ENCODE assay signal across 8 mouse cellular contexts in the genomic region with DNA sequence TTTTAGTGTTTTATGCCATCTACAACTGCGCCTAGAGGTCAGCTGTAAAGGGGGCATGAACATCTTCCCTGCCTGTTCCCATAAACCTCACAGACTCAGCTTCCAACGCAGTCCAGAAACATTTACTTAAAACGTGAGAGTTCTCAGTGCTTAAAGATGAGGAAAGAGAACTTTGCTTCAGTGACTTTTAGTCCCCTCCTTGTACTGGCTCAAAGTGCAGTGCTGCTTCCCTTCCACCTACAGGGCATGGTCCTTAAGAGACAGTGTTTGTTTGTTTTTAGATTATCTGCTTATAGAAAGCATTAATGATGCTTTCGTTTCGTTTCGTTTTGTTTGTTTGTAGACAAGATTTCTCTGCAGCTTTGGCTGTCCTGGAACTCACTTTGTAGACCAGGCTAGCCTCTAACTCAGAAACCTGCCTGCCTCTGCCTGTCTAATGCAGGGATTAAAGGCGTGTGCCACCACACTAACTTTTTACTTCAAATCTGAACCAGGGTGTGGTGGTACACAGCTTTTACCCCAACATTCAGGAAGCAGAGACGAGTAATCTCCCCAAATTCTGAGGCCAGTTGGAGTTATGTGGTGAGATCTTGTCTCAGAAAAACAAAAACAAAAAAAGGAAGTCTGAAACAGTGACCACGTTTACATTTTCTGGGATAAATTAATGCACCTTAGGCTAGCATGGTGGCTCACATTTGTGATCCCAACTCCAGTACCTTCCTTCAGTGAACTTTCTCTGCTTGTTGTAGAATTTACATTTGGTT. TPM values are rescaled to one million over a fixed set of nuclear protein-coding genes. Genes with fewer than 3 reads are reported as not detected.
DNase-seq lines count a peak whose midpoint lies in the region; ATAC-seq and TF ChIP-seq lines count a peak whose summit lies in the region.

No protein-coding gene starts in this region.

- 39% methylated on average over 9 of the region's 9 CpGs for WGBS in kidney, adult 2 months
- WGBS in hindbrain, embryonic 16.5 days = 68% methylated on average over 9 of the region's 9 CpGs
- WGBS in midbrain, embryonic 16.5 days = 73% methylated on average over 9 of the region's 9 CpGs

- DNase-seq in kidney, adult 2 months = peak; percentile 47
- no peak for DNase-seq in kidney, postnatal 14 days
- DNase-seq in adipocyte (ENCODE audit: low spot score) = peak; percentile 77
- no peak for DNase-seq in cerebellum, postnatal 14 days
- no peak for DNase-seq in right cerebral cortex, postnatal 25 days

- H3K27me3 ChIP-seq in kidney, adult 2 months (replicated peaks; ENCODE audit: control insufficient read depth, insufficient read depth, low read length) = no peaks in the 10 kb centered on the region
- no peaks in the 10 kb centered on the region for H3K27me3 ChIP-seq in hindbrain, embryonic 16.5 days (replicated peaks; ENCODE audit: control insufficient read depth, insufficient read depth, low read length)
- no peaks in the 10 kb centered on the region for H3K27me3 ChIP-seq in midbrain, embryonic 16.5 days (ENCODE audit: control insufficient read depth, insufficient read depth, low read depth, low read length)

- peaks cover 9% of the 10 kb centered on the region; the same call in 1 of the 2 replicates for H3K4me1 ChIP-seq in kidney, adult 2 months (ENCODE audit: control insufficient read depth, insufficient read depth, low read length)
- H3K4me1 ChIP-seq in hindbrain, embryonic 16.5 days (ENCODE audit: control insufficient read depth, insufficient read depth, low read depth, low read length) = peaks cover 14% of the 10 kb centered on the region
- peaks cover 20% of the 10 kb centered on the region for H3K4me1 ChIP-seq in midbrain, embryonic 16.5 days (ENCODE audit: control insufficient read depth, insufficient read depth, low read length)

- H3K9me3 ChIP-seq in hindbrain, embryonic 16.5 days (ENCODE audit: control insufficient read depth, low read length) = no peaks in the 10 kb centered on the region
- no peaks in the 10 kb centered on the region for H3K9me3 ChIP-seq in midbrain, embryonic 16.5 days (replicated peaks; ENCODE audit: control insufficient read depth, low read length, poor library complexity, severe bottlenecking)

- H3K27ac ChIP-seq in kidney, adult 2 months (ENCODE audit: insufficient read depth, low read depth, low read length) = peak overlapping the region; percentile 67
- H3K27ac ChIP-seq in hindbrain, embryonic 16.5 days (ENCODE audit: low read depth, low read length) = no peak overlapping the region
- H3K27ac ChIP-seq in midbrain, embryonic 16.5 days (ENCODE audit: low read length) = no peak overlapping the region

- ATAC-seq in hindbrain, embryonic 16.5 days = no peak
- no peak for ATAC-seq in midbrain, embryonic 16.5 days
- no peak for ATAC-seq in megakaryocyte-erythroid progenitor cell, adult 5-6 weeks (replicated peaks; ENCODE audit: low FRiP score, low TSS enrichment, poor library complexity, severe bottlenecking)

- H3K9ac ChIP-seq in hindbrain, embryonic 16.5 days (ENCODE audit: low read depth, low read length) = peak overlapping the region; percentile 92
- H3K9ac ChIP-seq in midbrain, embryonic 16.5 days (ENCODE audit: low read depth, low read length) = peak overlapping the region; percentile 88

- TF ChIP-seq CTCF in kidney, adult 2 months (conservative IDR thresholded peaks at IDR 0.05; ENCODE audit: insufficient read depth, insufficient read length, low read depth, low read length) = no peak

- peak overlapping the region; percentile 69 for H3K4me2 ChIP-seq in hindbrain, embryonic 16.5 days (ENCODE audit: low read length)
- H3K4me2 ChIP-seq in midbrain, embryonic 16.5 days (ENCODE audit: low read length) = peak overlapping the region; percentile 92

- H3K36me3 ChIP-seq in kidney, adult 2 months (ENCODE audit: control insufficient read depth, insufficient read depth, low read length) = no peaks in the 10 kb centered on the region
- no peaks in the 10 kb centered on the region for H3K36me3 ChIP-seq in hindbrain, embryonic 16.5 days (ENCODE audit: control insufficient read depth, insufficient read depth, low read length)
- no peaks in the 10 kb centered on the region for H3K36me3 ChIP-seq in midbrain, embryonic 16.5 days (ENCODE audit: control insufficient read depth, insufficient read depth, low read length)

- peak overlapping the region; percentile 99 for H3K4me3 ChIP-seq in kidney, adult 2 months (ENCODE audit: insufficient read depth, low read depth, low read length)
- peak overlapping the region; percentile 85 for H3K4me3 ChIP-seq in hindbrain, embryonic 16.5 days (ENCODE audit: low read length)
- H3K4me3 ChIP-seq in midbrain, embryonic 16.5 days (ENCODE audit: low read depth, low read length) = peak overlapping the region; percentile 80

- TF ChIP-seq POLR2A in kidney, adult 2 months (IDR thresholded peaks at IDR 0.05; ENCODE audit: low read depth, low read length) = no peak

RNA-seq across cellular contexts. Expression of a gene that starts 1.6 kb away (rescaled TPM):
- 8.0 and 10.4 TPM in 2 replicates for polyA plus RNA-seq in kidney, adult 2 months (2012; rRNA removed)
- polyA plus RNA-seq in hindbrain, embryonic 16.5 days (2015; fragmentation: Nextera tagmentation; extraction: Ambion mirVana) = 16.6 and 18.4 TPM in 2 replicates
- 20.5 and 22.4 TPM in 2 replicates for polyA plus RNA-seq in midbrain, embryonic 16.5 days (2015; fragmentation: Nextera tagmentation; extraction: Ambion mirVana)
- total RNA-seq in megakaryocyte-erythroid progenitor cell, adult 5-6 weeks (2014; fragmentation: Nextera tagmentation) = 14.3 and 15.7 TPM in 2 replicates
- total RNA-seq in megakaryocyte-erythroid progenitor cell, adult 5-6 weeks (2017) = 26.4 and 40.9 TPM in 2 replicates

RNA-seq across cellular contexts. Expression of a gene that starts 27.8 kb away (rescaled TPM):
- 0.05 TPM in 1 of 2 replicates, not detected in the other for polyA plus RNA-seq in kidney, adult 2 months (2012; rRNA removed)
- 4.8 and 12.2 TPM in 2 replicates for polyA plus RNA-seq in hindbrain, embryonic 16.5 days (2015; fragmentation: Nextera tagmentation; extraction: Ambion mirVana)
- 18.9 and 20.5 TPM in 2 replicates for polyA plus RNA-seq in midbrain, embryonic 16.5 days (2015; fragmentation: Nextera tagmentation; extraction: Ambion mirVana)
- not detected in 2 replicates for total RNA-seq in megakaryocyte-erythroid progenitor cell, adult 5-6 weeks (2014; fragmentation: Nextera tagmentation)
- not detected in 2 replicates for total RNA-seq in megakaryocyte-erythroid progenitor cell, adult 5-6 weeks (2017)

Comparison
In these comparisons a context has a peak if more than half of its experiments do, and no peak if none do; other contexts are left out.
1. DNase-seq: peak in kidney, adult 2 months (single experiment) and adipocyte (single experiment); none in kidney, postnatal 14 days (single experiment), cerebellum, postnatal 14 days (0 of 2) and right cerebral cortex, postnatal 25 days (single experiment).
2. Peak in every context shown above with its lines, with median percentiles within 50 percentile points of each other: H3K4me3 ChIP-seq.